In genomic region chr2:164641129-164641528, GRCm38 (mm10) we compare ENCODE assay signal across 14 mouse cellular contexts.
DNase-seq lines count a peak whose midpoint lies in the region.
"Had no signal": no experiment of that assay in that cellular context is flagged by ENCODE, and none has a peak within 500 bp of the region (broad histone marks: within the 10 kb centered on the region; RNA-seq: fewer than 3 reads in every experiment).

No protein-coding gene starts in this region.

- DNase-seq in retina, embryonic 14.5 days (ENCODE audit: low spot score), result peak; percentile 2
- no peak for DNase-seq in retina, postnatal 1 day
- DNase-seq in R1 (ENCODE audit: low read depth, low spot score), result peak; percentile 62
- peak; percentile 14 for DNase-seq in kidney, postnatal 10 days
- DNase-seq in splenic B cell, adult 2 months (ENCODE audit: low read depth, low spot score), result peak; percentile 6
- no peak for DNase-seq in thymus, postnatal 36 days
- no peak for DNase-seq in frontal cortex, postnatal 14 days (ENCODE audit: low spot score in 2 of 2)
- DNase-seq: cerebellum, adult 8-10 months; gastrocnemius, postnatal 25 days; layer of hippocampus, adult 9-11 months; left cerebral cortex, postnatal 4 days; lung, embryonic 14.5 days; right cerebral cortex, postnatal 4 days had no signal

- no peaks in the 10 kb centered on the region for H3K27me3 ChIP-seq in splenic B cell, adult 2 months (ENCODE audit: control insufficient read depth, insufficient read depth, low read length, poor library complexity, severe bottlenecking)

- H3K36me3 ChIP-seq in splenic B cell, adult 2 months (ENCODE audit: control insufficient read depth, insufficient read depth, low read length, poor library complexity, severe bottlenecking), result no peaks in the 10 kb centered on the region
- H3K36me3 ChIP-seq: embryonic facial prominence, embryonic 10.5 days had no signal

Comparison
In these comparisons a context has a peak if more than half of its experiments do, and no peak if none do; other contexts are left out.
1. DNase-seq: peak in retina, embryonic 14.5 days (single experiment), R1 (single experiment), kidney, postnatal 10 days (single experiment) and splenic B cell, adult 2 months (single experiment); none in retina, postnatal 1 day (single experiment), thymus, postnatal 36 days (0 of 2) and frontal cortex, postnatal 14 days (0 of 2).